Mouse (Mus musculus): ENCODE results near the gene Cfap221.

GRCm38 (mm10) chr1:120033469-120033854 is 36.4 kb upstream of the Cfap221 start:
- TF ChIP-seq CTCF (IDR thresholded peaks at IDR 0.05; ENCODE audit: extremely low read depth, insufficient read depth, low read length) (no peak), POLR2A (IDR thresholded peaks at IDR 0.05; ENCODE audit: extremely low read depth, insufficient read depth, low read length) (no peak)

Measured in cortical plate, adult 2 months (tissue).